Comparison of ENCODE assay signal across 26 mouse cellular contexts in genomic region chr17:33610548-33610947, GRCm38 (mm10). TPM values are rescaled to one million over a fixed set of nuclear protein-coding genes. Genes with fewer than 3 reads are reported as not detected.
DNase-seq lines count a peak whose midpoint lies in the region; ATAC-seq and TF ChIP-seq lines count a peak whose summit lies in the region.
"Had no signal": no experiment of that assay in that cellular context is flagged by ENCODE, and none has a peak within 500 bp of the region (broad histone marks: within the 10 kb centered on the region; RNA-seq: fewer than 3 reads in every experiment).

No protein-coding gene starts in this region.

- no peak overlapping the region for H3K4me2 ChIP-seq in hindbrain, embryonic 14.5 days (replicated peaks)
- no peak overlapping the region for H3K4me2 ChIP-seq in hindbrain, embryonic 12.5 days (replicated peaks)
- H3K4me2 ChIP-seq: embryonic facial prominence, embryonic 13.5 days; forebrain, embryonic 12.5 days; forebrain, embryonic 15.5 days; heart, embryonic 11.5 days; hindbrain, embryonic 15.5 days had no signal

- no peak for ATAC-seq in hindbrain, embryonic 14.5 days (ENCODE audit: low FRiP score)
- ATAC-seq in hindbrain, embryonic 12.5 days (ENCODE audit: low FRiP score) = no peak
- peak; percentile 82 for ATAC-seq in megakaryocyte, adult 5-6 weeks (ENCODE audit: poor library complexity, severe bottlenecking)
- ATAC-seq: activated CD4-positive, CD25-positive, alpha-beta regulatory T cell, adult 4 months; CD4-positive, CD25-positive, alpha-beta regulatory T cell, adult 4 months; forebrain, embryonic 15.5 days had no signal

- TF ChIP-seq POLR2A in thymus, adult 2 months (IDR thresholded peaks at IDR 0.05; ENCODE audit: control insufficient read depth, extremely low read depth, insufficient read depth, low read length, poor library complexity) = no peak

- H3K27me3 ChIP-seq in hindbrain, embryonic 14.5 days (ENCODE audit: control insufficient read depth, insufficient read depth, low read length) = no peaks in the 10 kb centered on the region; the same call in 1 of the 2 replicates
- H3K27me3 ChIP-seq in hindbrain, embryonic 12.5 days = no peaks in the 10 kb centered on the region
- H3K27me3 ChIP-seq in thymus, adult 2 months (ENCODE audit: control insufficient read depth, insufficient read depth, low read length) = no peaks in the 10 kb centered on the region
- H3K27me3 ChIP-seq: embryonic facial prominence, embryonic 13.5 days; forebrain, embryonic 12.5 days; forebrain, embryonic 15.5 days; hindbrain, embryonic 15.5 days had no signal

- no peak overlapping the region for H3K4me3 ChIP-seq in hindbrain, embryonic 14.5 days (replicated peaks; ENCODE audit: low read length)
- no peak overlapping the region for H3K4me3 ChIP-seq in hindbrain, embryonic 12.5 days
- H3K4me3 ChIP-seq in thymus, adult 2 months (ENCODE audit: control insufficient read depth, insufficient read depth, low read length) = no peak overlapping the region
- H3K4me3 ChIP-seq: embryonic facial prominence, embryonic 10.5 days; embryonic facial prominence, embryonic 13.5 days; erythroblast, embryonic 14.5 days; forebrain, embryonic 12.5 days; forebrain, embryonic 15.5 days; hindbrain, embryonic 10.5 days; hindbrain, embryonic 15.5 days had no signal

- no peaks in the 10 kb centered on the region for H3K4me1 ChIP-seq in hindbrain, embryonic 14.5 days (replicated peaks; ENCODE audit: control insufficient read depth, insufficient read depth, low read length)
- H3K4me1 ChIP-seq in hindbrain, embryonic 12.5 days = no peaks in the 10 kb centered on the region
- H3K4me1 ChIP-seq in thymus, adult 2 months (replicated peaks; ENCODE audit: control insufficient read depth, insufficient read depth, low read length) = no peaks in the 10 kb centered on the region
- H3K4me1 ChIP-seq: embryonic facial prominence, embryonic 10.5 days; embryonic facial prominence, embryonic 13.5 days; forebrain, embryonic 12.5 days; forebrain, embryonic 15.5 days; hindbrain, embryonic 10.5 days; hindbrain, embryonic 15.5 days had no signal

- WGBS in hindbrain, embryonic 14.5 days = 88% methylated on average over 7 of the region's 7 CpGs
- WGBS in hindbrain, embryonic 12.5 days = 89% methylated on average over 7 of the region's 7 CpGs
- 84% methylated on average over 7 of the region's 7 CpGs for WGBS in thymus, adult 2 months

- no peak for TF ChIP-seq CTCF in thymus, adult 2 months (IDR thresholded peaks at IDR 0.05; ENCODE audit: borderline replicate concordance, control insufficient read depth, extremely low read depth, insufficient read depth, low read length, poor library complexity)

- peak; percentile 1 for DNase-seq in hindbrain, embryonic 14.5 days (ENCODE audit: low spot score)
- DNase-seq in spleen, postnatal 4 days (ENCODE audit: low spot score in 2 of 2) = peak; percentile 12 to 49
- no peak for DNase-seq in spleen, postnatal 14 days (ENCODE audit: low spot score in 2 of 2)
- no peak for DNase-seq in T-cell, adult 2 months (ENCODE audit: low spot score)
- no peak for DNase-seq in thymus, adult 2 months
- DNase-seq: adrenal gland, adult 8-10 months; adrenal gland, postnatal 25 days; cerebellum, adult 11-12 months; cerebellum, adult 8-10 months; cerebellum, postnatal 10 days; cerebellum, postnatal 36 days; embryo, embryonic 11 days; gastrocnemius, postnatal 25 days had no signal

- H3K9me3 ChIP-seq in hindbrain, embryonic 14.5 days (ENCODE audit: control insufficient read depth, low read length) = no peaks in the 10 kb centered on the region
- H3K9me3 ChIP-seq in hindbrain, embryonic 12.5 days (replicated peaks) = no peaks in the 10 kb centered on the region
- H3K9me3 ChIP-seq: embryonic facial prominence, embryonic 10.5 days; embryonic facial prominence, embryonic 13.5 days; forebrain, embryonic 12.5 days; forebrain, embryonic 15.5 days; hindbrain, embryonic 10.5 days; hindbrain, embryonic 15.5 days had no signal

- H3K9ac ChIP-seq in hindbrain, embryonic 14.5 days = no peak overlapping the region
- no peak overlapping the region for H3K9ac ChIP-seq in hindbrain, embryonic 12.5 days
- H3K9ac ChIP-seq: embryonic facial prominence, embryonic 13.5 days; forebrain, embryonic 12.5 days; forebrain, embryonic 15.5 days; hindbrain, embryonic 15.5 days had no signal

- H3K36me3 ChIP-seq in hindbrain, embryonic 14.5 days (replicated peaks; ENCODE audit: control insufficient read depth, insufficient read depth) = no peaks in the 10 kb centered on the region
- H3K36me3 ChIP-seq in hindbrain, embryonic 12.5 days = no peaks in the 10 kb centered on the region
- no peaks in the 10 kb centered on the region for H3K36me3 ChIP-seq in thymus, adult 2 months (ENCODE audit: control insufficient read depth, insufficient read depth, low read length)
- H3K36me3 ChIP-seq: embryonic facial prominence, embryonic 10.5 days; embryonic facial prominence, embryonic 13.5 days; forebrain, embryonic 12.5 days; forebrain, embryonic 15.5 days; hindbrain, embryonic 10.5 days; hindbrain, embryonic 15.5 days had no signal

- no peak overlapping the region for H3K27ac ChIP-seq in hindbrain, embryonic 14.5 days
- H3K27ac ChIP-seq in hindbrain, embryonic 12.5 days = no peak overlapping the region
- H3K27ac ChIP-seq in thymus, adult 2 months (ENCODE audit: control insufficient read depth, insufficient read depth, low read length) = no peak overlapping the region
- H3K27ac ChIP-seq: embryonic facial prominence, embryonic 10.5 days; embryonic facial prominence, embryonic 13.5 days; forebrain, embryonic 12.5 days; forebrain, embryonic 15.5 days; hindbrain, embryonic 10.5 days; hindbrain, embryonic 15.5 days had no signal

RNA-seq across cellular contexts. Expression of gene Zfp414, which starts 18.3 kb away (rescaled TPM):
- polyA plus RNA-seq in hindbrain, embryonic 14.5 days (2014; fragmentation: Nextera tagmentation; extraction: Ambion mirVana) = 81.3 and 85.9 TPM in 2 replicates
- polyA plus RNA-seq in hindbrain, embryonic 12.5 days (2016; fragmentation: Nextera tagmentation; extraction: Ambion mirVana) = 47.6 and 48.1 TPM in 2 replicates
- 63.1 and 65.6 TPM in 2 replicates for total RNA-seq in megakaryocyte, adult 5-6 weeks (2015)
- total RNA-seq in megakaryocyte, adult 5-6 weeks (2017) = 29.2 and 29.4 TPM in 2 replicates
- 145 and 152 TPM in 2 replicates for polyA plus RNA-seq in thymus, adult 2 months (2012; rRNA removed)

RNA-seq across cellular contexts. Expression of gene Pram1, which starts 27.3 kb away (rescaled TPM):
- polyA plus RNA-seq in hindbrain, embryonic 14.5 days (2014; fragmentation: Nextera tagmentation; extraction: Ambion mirVana) = 0.37 and 0.70 TPM in 2 replicates
- polyA plus RNA-seq in hindbrain, embryonic 12.5 days (2016; fragmentation: Nextera tagmentation; extraction: Ambion mirVana) = 0.45 and 1.0 TPM in 2 replicates
- 111 and 127 TPM in 2 replicates for total RNA-seq in megakaryocyte, adult 5-6 weeks (2015)
- total RNA-seq in megakaryocyte, adult 5-6 weeks (2017) = 29.6 and 34.3 TPM in 2 replicates
- polyA plus RNA-seq in thymus, adult 2 months (2012; rRNA removed) = 0.53 and 1.5 TPM in 2 replicates
- total RNA-seq: gastrocnemius, postnatal 25 days had no signal
- polyA plus RNA-seq: C2C12 had no signal

RNA-seq across cellular contexts. Expression of gene Myo1f, which starts 55.0 kb away (rescaled TPM):
- 1.7 and 2.0 TPM in 2 replicates for polyA plus RNA-seq in hindbrain, embryonic 14.5 days (2014; fragmentation: Nextera tagmentation; extraction: Ambion mirVana)
- polyA plus RNA-seq in hindbrain, embryonic 12.5 days (2016; fragmentation: Nextera tagmentation; extraction: Ambion mirVana) = 2.1 and 2.6 TPM in 2 replicates
- total RNA-seq in megakaryocyte, adult 5-6 weeks (2015) = 151 and 157 TPM in 2 replicates
- total RNA-seq in megakaryocyte, adult 5-6 weeks (2017) = 380 and 381 TPM in 2 replicates
- 12.4 and 14.9 TPM in 2 replicates for polyA plus RNA-seq in thymus, adult 2 months (2012; rRNA removed)
- polyA plus RNA-seq: C2C12 had no signal

Comparison
In these comparisons a context has a peak if more than half of its experiments do, and no peak if none do; other contexts are left out.
1. DNase-seq: peak in hindbrain, embryonic 14.5 days (single experiment) and spleen, postnatal 4 days (2 of 2); none in spleen, postnatal 14 days (0 of 2), T-cell, adult 2 months (single experiment) and thymus, adult 2 months (single experiment).